Mouse (Mus musculus) A20 (cell line): ENCODE data around the gene Nlgn2.
A peak's percentile ranks its signal among the peaks of the same experiment; 100 is the strongest.

Experiments used
- DNase-seq: peaks from one replicate; pipeline ENCODE4 v3.0.0-alpha.2; 2011; ENCODE audit warnings: low read depth, low spot score

The Nlgn2 gene

GRCm38 (mm10) chr11:69837604-69837951 lies at the start of gene Nlgn2:
TSS of gene Nlgn2 (minus strand) at chr11:69837784.
- no peak for DNase-seq

- peak; percentile 27 for DNase-seq
Observed at GRCm38 (mm10) chr11:69886907-69887635, 49.5 kb upstream of the Nlgn2 start.

GRCm38 (mm10) chr11:69884663-69885062 lies 47.1 kb upstream of the Nlgn2 start:
- DNase-seq = no peak

- DNase-seq = no peak
Observed at GRCm38 (mm10) chr11:69884240-69884639, 46.7 kb upstream of the Nlgn2 start.

- DNase-seq = no peak
Observed at GRCm38 (mm10) chr11:69883527-69884151, 46.1 kb upstream of the Nlgn2 start.

GRCm38 (mm10) chr11:69883066-69883465 lies 45.5 kb upstream of the Nlgn2 start:
- peak; percentile 65 for DNase-seq

GRCm38 (mm10) chr11:69881787-69882670 lies 44.4 kb upstream of the Nlgn2 start:
- DNase-seq = no peak

- DNase-seq = peak; percentile 94
Observed at GRCm38 (mm10) chr11:69880853-69881603, 43.4 kb upstream of the Nlgn2 start, which contains the start of gene Kctd11. TSS of gene Kctd11 (minus strand) at chr11:69881406.

GRCm38 (mm10) chr11:69880506-69880852 lies 42.9 kb upstream of the Nlgn2 start:
- DNase-seq = peak; percentile 88

- DNase-seq = no peak
Observed at GRCm38 (mm10) chr11:69879711-69880110, 42.1 kb upstream of the Nlgn2 start.

GRCm38 (mm10) chr11:69878952-69879351 lies 41.4 kb upstream of the Nlgn2 start:
- DNase-seq = no peak

GRCm38 (mm10) chr11:69878399-69878798 lies 40.8 kb upstream of the Nlgn2 start:
- DNase-seq = no peak

- no peak for DNase-seq
Observed at GRCm38 (mm10) chr11:69877878-69878277, 40.3 kb upstream of the Nlgn2 start, which contains the start of gene Tmem95. TSS of gene Tmem95 (minus strand) at chr11:69878018.

- DNase-seq = peak; percentile 91
Observed at GRCm38 (mm10) chr11:69876867-69877266, 39.3 kb upstream of the Nlgn2 start.

- DNase-seq = peak; percentile 28
Observed at GRCm38 (mm10) chr11:69876186-69876585, 38.6 kb upstream of the Nlgn2 start.

- DNase-seq = no peak
Observed at GRCm38 (mm10) chr11:69872451-69872850, 34.9 kb upstream of the Nlgn2 start.

- DNase-seq = peak; percentile 47
Observed at GRCm38 (mm10) chr11:69871822-69872221, 34.2 kb upstream of the Nlgn2 start.

GRCm38 (mm10) chr11:69870289-69871069 lies 32.9 kb upstream of the Nlgn2 start:
- DNase-seq = no peak

- no peak for DNase-seq
Observed at GRCm38 (mm10) chr11:69867335-69867734, 29.8 kb upstream of the Nlgn2 start.

- DNase-seq = no peak
Observed at GRCm38 (mm10) chr11:69865561-69865960, 28.0 kb upstream of the Nlgn2 start.
